Mouse (Mus musculus) forebrain, embryonic 16.5 days (tissue): ENCODE data around the gene Zfp579. TPM values are rescaled to one million over a fixed set of nuclear protein-coding genes. Genes with fewer than 3 reads are reported as not detected.

Experiments used
- polyA plus RNA-seq: library from polyadenylated mRNA; unstranded; fragments of >200 nt; fragmentation: Nextera tagmentation; extraction: Ambion mirVana; gene quantifications from 2 replicates; pipeline ENCODE4 v1.2.1, GENCODE M21; 2015

The Zfp579 gene
- polyA plus RNA-seq, 1 experiment from 2014 or later = 62.2 TPM

Other genes starting within 250 kb of the Zfp579 start
- 6.6 and 12.1 TPM in 2 replicates for gene Cox6b2, start 243.1 kb downstream of the Zfp579 start, polyA plus RNA-seq
- gene Fam71e2, start 224.9 kb downstream of the Zfp579 start, polyA plus RNA-seq = not detected in 2 replicates
- 0.53 and 1.1 TPM in 2 replicates for gene Il11, start 213.3 kb downstream of the Zfp579 start, polyA plus RNA-seq
- gene Tmem190, start 213.2 kb downstream of the Zfp579 start, polyA plus RNA-seq = not detected in 2 replicates
- 3.3 and 4.1 TPM in 2 replicates for gene Tmem238, start 206.5 kb downstream of the Zfp579 start, polyA plus RNA-seq
- 173 and 179 TPM in 2 replicates for gene Rpl28, start 203.3 kb downstream of the Zfp579 start, polyA plus RNA-seq
- 291 and 311 TPM in 2 replicates for gene Ube2s, start 183.6 kb downstream of the Zfp579 start, polyA plus RNA-seq
- 8.7 and 13.2 TPM in 2 replicates for gene Shisa7, start 151.5 kb downstream of the Zfp579 start, polyA plus RNA-seq
- 3.2 and 4.3 TPM in 2 replicates for gene Isoc2b, start 125.9 kb downstream of the Zfp579 start, polyA plus RNA-seq
- 0.52 and 0.92 TPM in 2 replicates for gene Isoc2a, start 119.0 kb downstream of the Zfp579 start, polyA plus RNA-seq
- gene Gm36210, start 89.6 kb downstream of the Zfp579 start, polyA plus RNA-seq = 0.25 and 0.60 TPM in 2 replicates
- gene Zfp628, start 80.9 kb downstream of the Zfp579 start, polyA plus RNA-seq = 3.4 and 3.9 TPM in 2 replicates
- 32.0 and 38.3 TPM in 2 replicates for gene Nat14, start 74.1 kb downstream of the Zfp579 start, polyA plus RNA-seq
- gene Ssc5d, start 70.4 kb downstream of the Zfp579 start, polyA plus RNA-seq = 0.34 and 0.39 TPM in 2 replicates
- not detected in 2 replicates for gene Sbk2, start 31.8 kb downstream of the Zfp579 start, polyA plus RNA-seq
- gene Sbk3, start 25.0 kb downstream of the Zfp579 start, polyA plus RNA-seq = 0.84 and 0.91 TPM in 2 replicates
- 10.3 and 11.3 TPM in 2 replicates for gene Zfp524, start 18.3 kb upstream of the Zfp579 start, polyA plus RNA-seq
- gene Fiz1, start 18.5 kb upstream of the Zfp579 start, polyA plus RNA-seq = 43.7 and 46.1 TPM in 2 replicates
- gene Gm44973, start 19.3 kb upstream of the Zfp579 start, polyA plus RNA-seq = 0.91 TPM in 1 of 2 replicates, not detected in the other
- gene Zfp865, start 24.2 kb upstream of the Zfp579 start, polyA plus RNA-seq = 5.9 and 6.5 TPM in 2 replicates
- gene Ccdc106, start 24.4 kb upstream of the Zfp579 start, polyA plus RNA-seq = 50.5 and 59.1 TPM in 2 replicates
- not detected in 2 replicates for gene 4632433K11Rik, start 38.0 kb upstream of the Zfp579 start, polyA plus RNA-seq
- 8.0 and 9.5 TPM in 2 replicates for gene Zfp784, start 42.3 kb upstream of the Zfp579 start, polyA plus RNA-seq
- 52.7 and 62.4 TPM in 2 replicates for gene Zfp580, start 55.4 kb upstream of the Zfp579 start, polyA plus RNA-seq
- 125 and 128 TPM in 2 replicates for gene U2af2, start 66.0 kb upstream of the Zfp579 start, polyA plus RNA-seq
- 97.9 and 104 TPM in 2 replicates for gene Epn1, start 84.1 kb upstream of the Zfp579 start, polyA plus RNA-seq
- gene Rfpl4, start 120.8 kb upstream of the Zfp579 start, polyA plus RNA-seq = 0.14 TPM in 1 of 2 replicates, not detected in the other
- 0.32 TPM in 1 of 2 replicates, not detected in the other for gene Rasl2-9, start 129.8 kb upstream of the Zfp579 start, polyA plus RNA-seq
- not detected in 2 replicates for gene Vmn1r55, start 153.5 kb upstream of the Zfp579 start, polyA plus RNA-seq
- gene Vmn1r56, start 200.6 kb upstream of the Zfp579 start, polyA plus RNA-seq = not detected in 2 replicates
- gene Vmn1r57, start 222.3 kb upstream of the Zfp579 start, polyA plus RNA-seq = not detected in 2 replicates